Mouse (Mus musculus) G1E (cell line): ENCODE measurements around the gene Panx3. TPM values are rescaled to one million over a fixed set of nuclear protein-coding genes. Genes with fewer than 3 reads are reported as not detected.

Experiments used
- ATAC-seq: 2 replicates; pipeline ENCODE4 v1.8.0; 2016; ENCODE audit warnings: mild to moderate bottlenecking; ENCODE audit not compliant: insufficient number of reproducible peaks, poor library complexity, low FRiP score, severe bottlenecking; ENCODE audit errors: extremely low read depth
- DNase-seq: peaks from one replicate; pipeline ENCODE4 v3.0.0; 2012; ENCODE audit warnings: low spot score
- H3K27me3 ChIP-seq: 2 replicates; pipeline ENCODE4 v1.6.1; 2012; ENCODE audit warnings: mild to moderate bottlenecking, low read length, inconsistent platforms; ENCODE audit not compliant: insufficient read depth
- H3K36me3 ChIP-seq: replicated peaks from 2 replicates; pipeline ENCODE3; 2012; ENCODE audit warnings: mild to moderate bottlenecking, inconsistent platforms
- H3K4me1 ChIP-seq: 2 replicates; pipeline ENCODE4 v1.6.1; 2012; ENCODE audit warnings: low read depth, low read length, inconsistent platforms, mixed read lengths; ENCODE audit not compliant: insufficient read depth
- H3K4me3 ChIP-seq: 2 replicates; pipeline ENCODE4 v1.5.1; 2012; ENCODE audit warnings: low read depth, mild to moderate bottlenecking, inconsistent platforms, low read length, moderate library complexity, mixed read lengths
- H3K9me3 ChIP-seq: replicated peaks from 2 replicates; pipeline ENCODE4 v1.6.1; 2012; ENCODE audit warnings: inconsistent platforms
- CTCF ChIP-seq: IDR thresholded peaks from 2 replicates; pipeline ENCODE4 v1.5.1; 2012; ENCODE audit warnings: low read depth, low read length, inconsistent platforms, mixed read lengths
- GATA1 ChIP-seq: IDR thresholded peaks from 2 replicates; pipeline ENCODE4 v1.6.1; 2012; ENCODE audit warnings: borderline replicate concordance, low read length, inconsistent platforms, mixed read lengths
- GATA2 ChIP-seq: IDR thresholded peaks from 2 replicates; pipeline ENCODE4 v1.6.1; 2012; ENCODE audit warnings: low read depth, low read length, inconsistent platforms, borderline replicate concordance
- POLR2AphosphoS5 ChIP-seq: IDR thresholded peaks from 2 replicates; pipeline ENCODE4 v1.6.1; 2012; ENCODE audit warnings: low read depth, low read length, inconsistent platforms; ENCODE audit not compliant: insufficient replicate concordance
- TAL1 ChIP-seq: conservative IDR thresholded peaks from 2 replicates; pipeline ENCODE4 v1.6.1; 2012; ENCODE audit warnings: low read depth, low read length, inconsistent platforms, mixed read lengths
- polyA plus RNA-seq: library from polyadenylated mRNA; stranded (reverse); fragments of >175 nt; gene quantifications from 2 replicates; pipeline ENCODE4 v1.2.3, GENCODE M21; 2012
- total RNA-seq, 2 experiments: library from RNA; stranded (forward) in 1 of 2; stranded (reverse) in 1 of 2; fragments of 200-1000 nt in 1 of 2; fragments of >200 nt in 1 of 2; fragmentation: Nextera tagmentation in 1 of 2; gene quantifications; 2 replicates each; pipeline ENCODE4 v1.2.3; 2014 to 2017

Gene Panx3
- total and polyA plus RNA-seq, 3 experiments, result 0.16 TPM; not detected in 2

DNA sequence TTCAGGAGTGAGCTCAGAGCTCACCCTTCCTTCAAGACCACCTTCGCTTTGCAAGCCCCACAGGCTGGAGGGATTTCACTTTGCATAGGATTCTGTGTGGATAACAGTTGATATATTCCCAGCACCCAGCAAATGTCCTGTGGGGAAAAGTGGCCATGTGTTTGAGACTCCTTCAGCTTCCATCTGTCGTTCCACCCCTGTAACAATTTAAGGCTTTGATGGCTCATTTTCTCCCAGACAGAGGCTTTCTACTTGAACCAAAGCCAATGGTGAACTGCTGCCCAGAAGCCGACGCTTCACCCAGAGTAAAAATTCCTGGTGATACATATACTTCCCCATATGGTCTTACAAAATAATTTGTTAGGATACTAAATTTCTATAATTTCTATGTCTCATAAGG lies 6.3 kb upstream of the Panx3 start:
- no peak for ATAC-seq
- Histone ChIP-seq H3K9me3 (no peaks in the 10 kb centered on the region), H3K36me3 (no peaks in the 10 kb centered on the region), H3K4me1 (no peaks in the 10 kb centered on the region), H3K4me3 (no peak overlapping the region), H3K27me3 (no peaks in the 10 kb centered on the region; the same call in 1 of the 2 replicates)
- no peak for TF ChIP-seq POLR2AphosphoS5
- TF ChIP-seq TAL1, result no peak
- no peak for TF ChIP-seq GATA1
- TF ChIP-seq CTCF, result no peak
- TF ChIP-seq GATA2, result no peak
- no peak for DNase-seq

DNA sequence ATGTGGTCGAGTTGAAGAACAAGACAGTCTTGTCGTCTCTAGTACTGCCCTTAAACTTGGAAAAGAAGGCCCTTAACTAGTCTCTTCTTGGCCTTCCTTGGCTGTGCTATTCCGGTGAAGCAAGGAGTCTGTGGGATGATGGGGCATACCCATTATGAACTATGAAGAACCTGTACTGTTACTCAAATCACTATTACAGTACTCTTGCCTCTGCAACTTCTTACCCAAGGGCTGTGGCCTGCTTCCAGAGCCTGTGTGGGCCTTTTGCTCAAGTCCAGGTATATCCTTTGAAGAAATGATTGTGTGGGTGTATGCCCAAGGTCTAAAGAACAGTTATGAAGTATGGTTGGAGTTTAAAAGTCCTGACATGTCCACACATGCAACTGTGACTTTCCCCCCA lies 1.2 kb upstream of the Panx3 start:
- no peaks in the 10 kb centered on the region for H3K36me3 ChIP-seq
- H3K27me3 ChIP-seq, result peaks cover 27% of the 10 kb centered on the region
- TF ChIP-seq GATA2, result no peak
- TF ChIP-seq CTCF, result no peak
- TF ChIP-seq TAL1, result no peak
- TF ChIP-seq GATA1, result no peak
- no peak for TF ChIP-seq POLR2AphosphoS5
- no peak overlapping the region for H3K4me3 ChIP-seq
- no peak for ATAC-seq
- no peaks in the 10 kb centered on the region for H3K9me3 ChIP-seq
- no peak for DNase-seq
- H3K4me1 ChIP-seq, result no peaks in the 10 kb centered on the region

- ATAC-seq (no peak), DNase-seq (no peak)
- no peak overlapping the region for H3K4me3 ChIP-seq
Measured at GRCm38 (mm10) chr9:37669678-37670077, 643 bp upstream of the Panx3 start.

DNA sequence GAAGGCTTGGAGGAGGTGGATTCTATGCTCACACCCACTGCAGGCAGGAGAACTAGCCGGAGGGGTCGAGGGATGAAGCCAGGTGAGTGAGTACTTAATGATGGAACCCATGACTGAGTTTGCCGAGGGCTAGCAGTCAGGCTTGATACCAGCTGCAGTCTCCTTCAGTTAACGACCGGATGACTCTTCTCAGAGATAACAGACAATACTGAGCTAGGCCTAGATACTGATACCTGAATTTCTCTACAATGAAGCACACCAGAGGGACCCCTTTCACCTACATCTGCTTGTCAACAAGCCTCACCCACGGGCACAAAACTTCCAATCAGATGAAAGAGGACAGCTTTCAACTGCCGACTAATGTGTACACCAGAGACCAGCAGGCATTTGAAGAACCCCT lies 3.0 kb downstream of the Panx3 start:
- no peak for TF ChIP-seq POLR2AphosphoS5
- TF ChIP-seq GATA1, result no peak
- no peak for TF ChIP-seq GATA2
- no peak for TF ChIP-seq CTCF
- no peak for TF ChIP-seq TAL1
- Histone ChIP-seq H3K27me3 (peaks cover 41% of the 10 kb centered on the region), H3K9me3 (no peaks in the 10 kb centered on the region), H3K36me3 (no peaks in the 10 kb centered on the region), H3K4me3 (no peak overlapping the region), H3K4me1 (no peaks in the 10 kb centered on the region)
- no peak for DNase-seq
- no peak for ATAC-seq

More at GRCm38 (mm10) chr9:37669678-37670077, 643 bp upstream of the Panx3 start:
- no peaks in the 10 kb centered on the region for H3K36me3 ChIP-seq
- H3K4me1 ChIP-seq, result no peaks in the 10 kb centered on the region
- no peaks in the 10 kb centered on the region for H3K9me3 ChIP-seq
- TF ChIP-seq TAL1 (no peak), GATA1 (no peak), CTCF (no peak), POLR2AphosphoS5 (no peak), GATA2 (no peak)
- H3K27me3 ChIP-seq, result peaks cover 33% of the 10 kb centered on the region

DNA sequence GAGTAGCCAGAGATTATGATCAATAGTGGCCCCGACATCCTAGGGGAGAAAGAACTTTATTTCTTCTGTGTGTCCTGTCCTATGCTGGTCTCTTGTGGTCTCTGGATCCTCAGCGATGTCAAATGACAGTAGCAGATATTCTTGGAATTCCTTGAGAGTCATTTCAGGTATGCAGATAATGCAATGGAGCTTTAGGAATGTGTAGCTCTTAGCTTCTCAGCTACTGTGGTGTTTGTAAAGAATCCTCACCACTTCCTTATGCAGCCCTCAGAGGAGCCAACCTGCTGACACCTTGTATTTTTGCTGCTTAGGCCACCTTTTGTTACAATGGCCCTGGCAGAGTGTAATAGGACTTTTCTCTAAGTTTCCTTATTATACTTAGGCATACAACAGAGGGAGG lies 4.4 kb downstream of the Panx3 start:
- DNase-seq (no peak), ATAC-seq (no peak)
- Histone ChIP-seq H3K36me3 (no peaks in the 10 kb centered on the region), H3K4me1 (no peaks in the 10 kb centered on the region), H3K4me3 (no peak overlapping the region), H3K27me3 (peaks cover 41% of the 10 kb centered on the region), H3K9me3 (no peaks in the 10 kb centered on the region)
- TF ChIP-seq CTCF, result no peak
- no peak for TF ChIP-seq GATA2
- TF ChIP-seq TAL1, result no peak

DNA sequence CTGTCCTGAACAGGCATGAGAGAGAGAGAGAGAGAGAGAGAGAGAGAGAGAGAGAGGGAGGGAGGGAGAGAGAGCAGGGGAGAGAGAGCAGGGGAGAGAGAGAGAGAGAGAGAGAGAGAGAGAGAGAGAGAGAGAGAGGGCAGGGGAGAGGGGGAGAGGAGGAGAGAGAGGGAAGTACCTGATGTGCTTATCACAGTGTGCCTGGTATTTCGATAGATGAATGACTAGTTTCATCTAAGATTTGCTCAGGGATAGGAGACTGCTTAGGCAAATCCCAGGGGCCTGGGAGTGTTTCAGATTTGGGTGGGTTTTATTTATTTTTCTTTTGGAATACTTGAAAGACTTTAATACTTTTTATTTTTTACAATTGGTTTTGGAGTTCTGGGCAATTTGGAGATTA lies 5.8 kb downstream of the Panx3 start:
- DNase-seq, result no peak
- Histone ChIP-seq H3K4me3 (no peak overlapping the region), H3K4me1 (no peaks in the 10 kb centered on the region), H3K27me3 (peaks cover 33% of the 10 kb centered on the region), H3K9me3 (no peaks in the 10 kb centered on the region), H3K36me3 (no peaks in the 10 kb centered on the region)
- TF ChIP-seq POLR2AphosphoS5, result no peak
- TF ChIP-seq TAL1, result no peak
- no peak for TF ChIP-seq CTCF
- TF ChIP-seq GATA2, result no peak
- no peak for TF ChIP-seq GATA1
- ATAC-seq, result no peak

DNA sequence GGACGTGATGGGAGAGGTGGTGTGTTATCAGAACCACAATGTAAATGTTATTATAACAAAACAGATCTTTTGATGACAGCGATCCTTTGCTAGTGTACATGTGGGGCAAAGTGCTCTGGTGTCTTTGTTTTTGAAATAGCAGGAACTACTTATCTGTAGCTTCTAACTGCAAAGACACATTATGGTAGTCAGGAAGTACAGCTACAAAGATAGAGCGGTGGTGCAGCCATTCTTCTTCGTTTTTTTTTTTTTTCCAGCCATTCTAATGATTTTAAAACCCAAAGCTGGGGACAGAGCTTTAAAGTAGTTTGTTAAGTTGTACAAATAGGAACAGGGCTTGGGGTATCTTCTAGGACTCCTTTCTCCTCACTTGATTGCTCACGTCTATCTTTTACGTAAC lies 9.6 kb downstream of the Panx3 start:
- Histone ChIP-seq H3K4me3 (no peak overlapping the region), H3K9me3 (no peaks in the 10 kb centered on the region), H3K4me1 (peaks cover 4% of the 10 kb centered on the region), H3K36me3 (peaks cover 10% of the 10 kb centered on the region), H3K27me3 (peaks cover 6% of the 10 kb centered on the region)
- TF ChIP-seq CTCF, result no peak
- TF ChIP-seq TAL1, result no peak
- TF ChIP-seq GATA2, result no peak
- no peak for TF ChIP-seq GATA1
- no peak for TF ChIP-seq POLR2AphosphoS5
- DNase-seq (no peak), ATAC-seq (no peak)
